Mouse (Mus musculus) erythroblast, embryonic 14.5 days (primary cell): ENCODE measurements around the gene 1700016C15Rik.

Experiments used
- GATA1 ChIP-seq: IDR thresholded peaks from 2 replicates; pipeline ENCODE4 v1.6.1; 2012; ENCODE audit warnings: low read length, inconsistent platforms, mixed read lengths
- TAL1 ChIP-seq: IDR thresholded peaks from 3 replicates; pipeline ENCODE4 v1.6.1; 2012; ENCODE audit warnings: low read length, inconsistent platforms, mixed read lengths

DNA sequence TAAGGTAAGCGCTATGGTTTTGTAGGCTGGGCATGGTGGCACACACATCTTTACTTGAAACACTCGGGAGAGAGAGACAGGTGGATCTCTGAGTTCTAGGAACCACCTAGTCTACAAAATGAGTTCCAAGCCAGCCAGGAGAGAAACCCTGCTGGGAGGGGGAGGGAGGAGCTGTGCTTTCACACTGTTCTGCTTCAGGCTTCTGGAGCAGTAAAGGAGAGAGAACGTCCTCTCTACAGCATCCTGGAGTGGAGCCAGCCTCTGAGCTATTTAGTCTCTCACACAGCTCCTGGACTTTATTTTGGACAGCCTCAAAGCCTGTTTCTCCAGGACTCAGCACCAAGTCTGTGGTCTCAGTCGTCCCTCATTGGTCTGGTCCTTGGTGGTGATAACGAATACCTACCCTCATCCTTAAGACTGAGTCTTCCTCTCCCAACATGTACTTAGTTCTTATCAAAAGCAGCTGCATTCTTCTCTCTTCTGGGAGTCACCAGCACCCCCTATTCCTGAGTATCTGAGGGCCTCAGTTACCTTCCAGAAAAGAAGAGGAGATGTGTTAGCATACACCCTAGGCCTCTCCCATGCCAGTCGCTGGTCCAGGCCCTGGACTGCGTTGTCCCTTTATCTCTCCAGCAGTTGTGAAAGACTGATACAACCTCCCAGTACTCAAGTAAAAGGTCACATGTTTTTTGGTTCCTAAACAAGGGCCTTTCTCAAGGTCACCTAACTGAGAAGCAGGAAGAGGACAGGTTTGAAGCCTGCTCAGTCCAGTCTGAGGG, 12.4 kb upstream of the 1700016C15Rik start:
- TF ChIP-seq GATA1 (no peak), TAL1 (no peak)
